Mouse (Mus musculus) lung, adult 2 months (tissue): ENCODE data around the gene Cdh18.

Experiments
- CTCF ChIP-seq: fragments of 200-500 bp; IDR thresholded peaks from 2 replicates; pipeline ENCODE4 v1.5.1; 2011; ENCODE audit warnings: mild to moderate bottlenecking, low read length, control low read depth; ENCODE audit not compliant: insufficient read depth
- POLR2A ChIP-seq: fragments of 200-500 bp; IDR thresholded peaks from 2 replicates; pipeline ENCODE4 v1.6.1; 2011; ENCODE audit warnings: low read depth, mild to moderate bottlenecking, control low read depth, low read length, borderline replicate concordance; ENCODE audit errors: extremely low read depth

DNA sequence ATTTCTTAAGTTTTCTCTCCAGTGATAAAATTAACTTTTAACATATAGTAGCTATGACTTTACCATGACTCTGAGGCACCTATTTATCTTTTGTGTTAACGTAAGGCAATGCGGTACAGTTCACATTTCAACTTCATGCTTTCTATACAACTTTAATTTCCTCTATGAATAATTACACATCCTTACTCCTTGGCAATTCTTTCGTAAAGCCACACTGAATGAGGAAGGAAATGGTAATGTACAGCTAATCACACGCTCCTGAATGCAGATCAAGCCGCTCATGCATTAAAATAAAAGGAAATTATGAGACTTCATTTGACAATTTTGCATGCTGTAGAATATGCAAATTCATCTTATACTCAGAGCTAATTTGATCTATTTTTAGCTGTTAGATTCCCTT, 467.9 kb downstream of the Cdh18 start:
- TF ChIP-seq CTCF = no peak
- no peak for TF ChIP-seq POLR2A
